Mouse (Mus musculus): ENCODE results near the gene Armc10. TPM values are rescaled to one million over a fixed set of nuclear protein-coding genes. Genes with fewer than 3 reads are reported as not detected.
"Not testable (repeated sequence)": the region's sequence is repeated elsewhere in the genome, so short reads cannot be mapped to it uniquely, and the experiment has no call there.

Gene Armc10
- total RNA-seq, 2 experiments from 2014 or later, result 17.6 to 17.7 TPM

- no peak for DNase-seq
Observed at GRCm38 (mm10) chr5:21702873-21703475, 57.4 kb downstream of the Armc10 start.

GRCm38 (mm10) chr5:21703708-21704107, 58.1 kb downstream of the Armc10 start:
- DNase-seq, result no peak

- no peak for DNase-seq
Observed at GRCm38 (mm10) chr5:21706546-21706945, 60.9 kb downstream of the Armc10 start.

- DNase-seq, result not testable (repeated sequence)
Observed at GRCm38 (mm10) chr5:21708011-21708410, 62.4 kb downstream of the Armc10 start.

Other genes with a start within 250 kb of the Armc10 start
- gene Ccdc146, start 221.1 kb upstream of the Armc10 start, total RNA-seq (2021), result 1 to 10 TPM; 3.6 to 3.9 TPM
- gene Fam185a, start 220.9 kb upstream of the Armc10 start, total RNA-seq (2021), result 1 to 10 TPM; 7.7 to 8.6 TPM
- 10 to 100 TPM; 16.0 to 17.8 TPM for gene Lrrc17, start 102.3 kb upstream of the Armc10 start, total RNA-seq (2021)
- under 1 TPM; 0.09 to 0.12 TPM for gene Fbxl13, start 179 bp upstream of the Armc10 start, total RNA-seq (2021)
- 1 to 10 TPM; 6.4 to 7.5 TPM for gene Napepld, start 55.6 kb downstream of the Armc10 start, total RNA-seq (2021)
- 100 to 1,000 TPM; 211 to 228 TPM for gene Pmpcb, start 91.3 kb downstream of the Armc10 start, total RNA-seq (2021)
- 10 to 100 TPM; 25.9 to 27.6 TPM for gene Dnajc2, start 139.4 kb downstream of the Armc10 start, total RNA-seq (2021)
- gene Psmc2, start 139.5 kb downstream of the Armc10 start, total RNA-seq (2021), result 10 to 100 TPM; 94.1 to 96.3 TPM
- gene Slc26a5, start 219.8 kb downstream of the Armc10 start, total RNA-seq (2021), result not detected